Mouse (Mus musculus) G1E (cell line): ENCODE data around the gene Hdc. TPM values are rescaled to one million over a fixed set of nuclear protein-coding genes. Genes with fewer than 3 reads are reported as not detected.

Source experiments
- ATAC-seq: 2 replicates; pipeline ENCODE4 v1.8.0; 2016; ENCODE audit warnings: mild to moderate bottlenecking; ENCODE audit not compliant: insufficient number of reproducible peaks, poor library complexity, low FRiP score, severe bottlenecking; ENCODE audit errors: extremely low read depth
- DNase-seq: peaks from one replicate; pipeline ENCODE4 v3.0.0; 2012; ENCODE audit warnings: low spot score
- H3K27me3 ChIP-seq: 2 replicates; pipeline ENCODE4 v1.6.1; 2012; ENCODE audit warnings: mild to moderate bottlenecking, low read length, inconsistent platforms; ENCODE audit not compliant: insufficient read depth
- H3K36me3 ChIP-seq: replicated peaks from 2 replicates; pipeline ENCODE3; 2012; ENCODE audit warnings: mild to moderate bottlenecking, inconsistent platforms
- H3K4me1 ChIP-seq: 2 replicates; pipeline ENCODE4 v1.6.1; 2012; ENCODE audit warnings: low read depth, low read length, inconsistent platforms, mixed read lengths; ENCODE audit not compliant: insufficient read depth
- H3K4me3 ChIP-seq: 2 replicates; pipeline ENCODE4 v1.5.1; 2012; ENCODE audit warnings: low read depth, mild to moderate bottlenecking, inconsistent platforms, low read length, moderate library complexity, mixed read lengths
- H3K9me3 ChIP-seq: replicated peaks from 2 replicates; pipeline ENCODE4 v1.6.1; 2012; ENCODE audit warnings: inconsistent platforms
- CTCF ChIP-seq: IDR thresholded peaks from 2 replicates; pipeline ENCODE4 v1.5.1; 2012; ENCODE audit warnings: low read depth, low read length, inconsistent platforms, mixed read lengths
- GATA1 ChIP-seq: IDR thresholded peaks from 2 replicates; pipeline ENCODE4 v1.6.1; 2012; ENCODE audit warnings: borderline replicate concordance, low read length, inconsistent platforms, mixed read lengths
- GATA2 ChIP-seq: IDR thresholded peaks from 2 replicates; pipeline ENCODE4 v1.6.1; 2012; ENCODE audit warnings: low read depth, low read length, inconsistent platforms, borderline replicate concordance
- POLR2AphosphoS5 ChIP-seq: IDR thresholded peaks from 2 replicates; pipeline ENCODE4 v1.6.1; 2012; ENCODE audit warnings: low read depth, low read length, inconsistent platforms; ENCODE audit not compliant: insufficient replicate concordance
- TAL1 ChIP-seq: conservative IDR thresholded peaks from 2 replicates; pipeline ENCODE4 v1.6.1; 2012; ENCODE audit warnings: low read depth, low read length, inconsistent platforms, mixed read lengths
- polyA plus RNA-seq: library from polyadenylated mRNA; stranded (reverse); fragments of >175 nt; gene quantifications from 2 replicates; pipeline ENCODE4 v1.2.3, GENCODE M21; 2012
- total RNA-seq, 2 experiments: library from RNA; stranded (forward) in 1 of 2; stranded (reverse) in 1 of 2; fragments of 200-1000 nt in 1 of 2; fragments of >200 nt in 1 of 2; fragmentation: Nextera tagmentation in 1 of 2; gene quantifications; 2 replicates each; pipeline ENCODE4 v1.2.3; 2014 to 2017

Hdc gene
- total RNA-seq (2014; fragmentation: Nextera tagmentation) (17.9 and 21.5 TPM in 2 replicates), total RNA-seq (2017) (42.0 and 49.8 TPM in 2 replicates), polyA plus RNA-seq (2.1 and 2.6 TPM in 2 replicates)

GRCm38 (mm10) chr2:126619249-126619704, at the start of gene Hdc:
Hdc (minus strand) TSS chr2:126619299.
- no peak for DNase-seq

DNA sequence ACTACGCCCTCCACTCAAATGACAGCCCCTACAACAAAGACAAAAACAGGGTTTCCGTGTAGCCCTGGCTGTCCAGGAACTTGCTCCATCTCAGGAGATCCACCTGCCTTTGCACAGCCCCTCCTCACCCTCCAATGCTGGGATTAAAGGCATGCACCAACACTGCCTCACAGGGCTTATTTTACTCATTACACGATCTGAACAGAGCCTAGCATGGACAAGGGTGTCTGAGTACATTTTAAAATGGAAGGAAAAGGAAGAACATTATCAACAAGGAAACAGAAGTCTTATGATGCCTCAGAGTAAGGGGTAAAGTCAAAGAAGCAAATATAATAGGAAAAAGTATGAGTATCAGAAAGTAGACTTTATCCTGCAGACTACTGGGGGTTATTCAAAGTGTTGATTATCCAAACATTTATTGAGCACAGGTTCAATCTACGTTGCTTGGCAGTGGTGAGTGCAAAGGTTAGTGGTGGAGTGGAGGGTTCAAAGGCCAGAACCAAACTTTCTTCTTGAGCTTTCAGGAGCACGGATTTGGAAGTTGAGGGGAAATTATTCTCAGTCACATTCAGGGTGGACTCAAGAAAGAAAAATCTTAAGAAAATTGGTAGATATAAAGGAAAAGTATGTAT, 49.6 kb upstream of the Hdc start:
- H3K4me1 ChIP-seq, result peaks cover 17% of the 10 kb centered on the region
- H3K36me3 ChIP-seq, result peaks cover 35% of the 10 kb centered on the region
- TF ChIP-seq POLR2AphosphoS5 (no peak), TAL1 (no peak), CTCF (no peak), GATA1 (no peak), GATA2 (no peak)

More at GRCm38 (mm10) chr2:126619249-126619704, at the start of gene Hdc:
- Histone ChIP-seq H3K9me3 (no peaks in the 10 kb centered on the region), H3K36me3 (no peaks in the 10 kb centered on the region), H3K27me3 (peaks cover 17% of the 10 kb centered on the region), H3K4me3 (no peak within 1 kb of the TSS), H3K4me1 (peaks cover 14% of the 10 kb centered on the region)
- TF ChIP-seq GATA2, result no peak
- TF ChIP-seq POLR2AphosphoS5, result no peak
- no peak for TF ChIP-seq GATA1
- no peak for TF ChIP-seq TAL1
- TF ChIP-seq CTCF, result no peak
- peak; percentile 34; the same call in 1 of the 2 replicates for ATAC-seq

DNA sequence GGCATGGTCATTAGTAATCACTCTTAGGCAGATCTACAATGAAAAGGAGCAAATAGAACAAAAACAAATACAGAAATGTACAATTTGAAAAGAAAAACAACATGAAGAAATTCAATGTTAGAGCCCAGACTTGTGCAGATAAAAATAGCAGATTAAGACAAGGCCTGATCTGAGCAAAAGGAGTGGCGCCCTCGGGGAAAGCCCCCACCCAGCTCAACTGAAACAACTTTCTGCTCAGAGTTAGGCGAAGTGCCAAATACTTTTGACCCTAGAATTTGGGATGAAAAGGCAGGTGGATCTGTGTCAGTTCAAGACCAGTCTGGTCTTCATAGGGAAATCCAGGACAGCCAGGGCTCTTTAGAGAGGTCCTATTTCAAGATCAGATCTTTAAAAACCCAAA, 46.9 kb upstream of the Hdc start:
- no peak for ATAC-seq
- DNase-seq, result no peak

More for the DNA sequence above, 49.6 kb upstream of the Hdc start:
- no peak overlapping the region for H3K4me3 ChIP-seq
- no peaks in the 10 kb centered on the region for H3K27me3 ChIP-seq
- H3K9me3 ChIP-seq, result no peaks in the 10 kb centered on the region
- DNase-seq, result no peak
- ATAC-seq, result no peak

DNA sequence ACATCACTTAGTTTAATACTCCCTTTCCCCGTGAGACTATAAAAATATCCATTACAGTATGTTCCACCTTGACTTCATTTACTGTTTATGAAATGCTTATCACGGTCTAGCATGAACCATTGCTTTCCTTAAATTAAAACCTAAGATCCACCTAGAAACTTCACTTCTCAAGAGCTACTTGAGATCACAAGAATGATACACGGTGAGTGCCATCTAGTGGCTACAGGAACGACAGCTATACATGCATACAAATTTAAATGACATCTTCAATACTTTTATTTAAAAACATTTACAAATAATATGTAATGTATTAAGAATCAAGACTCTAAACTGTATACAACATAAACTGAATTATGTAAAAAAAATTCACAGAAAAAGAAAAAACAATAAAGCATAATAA, 44.4 kb upstream of the Hdc start:
- ATAC-seq (peak; percentile 28; the same call in 1 of the 2 replicates), DNase-seq (no peak)
- TF ChIP-seq GATA2 (no peak), CTCF (no peak), POLR2AphosphoS5 (no peak), TAL1 (no peak), GATA1 (no peak)
- H3K4me1 ChIP-seq, result peaks cover 3% of the 10 kb centered on the region
- H3K27me3 ChIP-seq, result no peaks in the 10 kb centered on the region
- H3K9me3 ChIP-seq, result no peaks in the 10 kb centered on the region
- peaks cover 25% of the 10 kb centered on the region for H3K36me3 ChIP-seq
- H3K4me3 ChIP-seq, result no peak overlapping the region

More for the DNA sequence above, 46.9 kb upstream of the Hdc start:
- no peak overlapping the region for H3K4me3 ChIP-seq
- peaks cover 5% of the 10 kb centered on the region for H3K4me1 ChIP-seq
- no peaks in the 10 kb centered on the region for H3K9me3 ChIP-seq
- TF ChIP-seq CTCF, result no peak
- no peak for TF ChIP-seq TAL1
- no peak for TF ChIP-seq GATA2
- TF ChIP-seq GATA1, result no peak
- TF ChIP-seq POLR2AphosphoS5, result no peak
- H3K36me3 ChIP-seq, result peaks cover 32% of the 10 kb centered on the region
- H3K27me3 ChIP-seq, result no peaks in the 10 kb centered on the region

GRCm38 (mm10) chr2:126652929-126653328, 33.8 kb upstream of the Hdc start:
- no peaks in the 10 kb centered on the region for H3K4me1 ChIP-seq
- no peaks in the 10 kb centered on the region for H3K27me3 ChIP-seq
- H3K4me3 ChIP-seq, result no peak overlapping the region
- H3K9me3 ChIP-seq, result no peaks in the 10 kb centered on the region
- H3K36me3 ChIP-seq, result peaks cover 66% of the 10 kb centered on the region
- TF ChIP-seq CTCF, result no peak
- TF ChIP-seq GATA1, result no peak
- TF ChIP-seq GATA2, result no peak
- no peak for TF ChIP-seq TAL1
- TF ChIP-seq POLR2AphosphoS5, result no peak
- ATAC-seq, result no peak
- DNase-seq, result no peak

DNA sequence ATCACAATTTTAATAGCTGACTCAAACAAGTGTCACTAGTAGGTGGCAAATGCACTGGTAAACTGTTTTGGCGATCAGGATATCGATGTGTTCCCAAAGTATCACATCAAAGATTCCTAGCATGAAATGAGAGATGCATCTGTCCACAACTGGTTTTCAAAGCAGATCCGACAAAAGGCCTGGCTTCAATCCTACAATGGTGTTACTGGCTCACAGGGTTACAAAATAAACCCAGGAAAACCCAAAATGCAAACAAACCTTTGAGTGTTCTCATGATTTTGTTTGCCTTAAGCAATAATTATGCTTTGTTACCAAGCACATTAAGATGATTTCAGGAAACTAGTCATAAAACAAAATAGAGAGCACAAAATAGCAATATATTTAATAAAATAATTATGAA, 28.7 kb upstream of the Hdc start:
- H3K9me3 ChIP-seq, result no peaks in the 10 kb centered on the region
- H3K4me1 ChIP-seq, result no peaks in the 10 kb centered on the region
- TF ChIP-seq POLR2AphosphoS5 (no peak), CTCF (no peak), TAL1 (no peak), GATA2 (no peak), GATA1 (no peak)
- H3K36me3 ChIP-seq, result peaks cover 83% of the 10 kb centered on the region
- H3K27me3 ChIP-seq, result no peaks in the 10 kb centered on the region
- H3K4me3 ChIP-seq, result no peak overlapping the region
- no peak for ATAC-seq
- no peak for DNase-seq
